Mouse (Mus musculus) myocyte (in vitro differentiated cells): ENCODE data around the gene BC035044. TPM values are rescaled to one million over a fixed set of nuclear protein-coding genes. Genes with fewer than 3 reads are reported as not detected.
"Not testable (repeated sequence)": the region's sequence is repeated elsewhere in the genome, so short reads cannot be mapped to it uniquely, and the experiment has no call there.

Source experiments
- H3K27me3 ChIP-seq: one replicate; pipeline ENCODE4 v1.6.1; 2011; ENCODE audit not compliant: control insufficient read depth, insufficient read depth, insufficient read length
- H3K36me3 ChIP-seq: one replicate; pipeline ENCODE4 v1.6.1; 2011; ENCODE audit not compliant: control insufficient read depth, insufficient read depth
- H3K4me2 ChIP-seq: one replicate; pipeline ENCODE4 v1.6.1; 2011; ENCODE audit warnings: low read depth, control low read depth
- H3K4me3 ChIP-seq: one replicate; pipeline ENCODE4 v1.5.1; 2011; ENCODE audit warnings: mild to moderate bottlenecking, control low read depth, moderate library complexity
- H3K79me2 ChIP-seq: one replicate; pipeline ENCODE4 v1.6.1; 2011; ENCODE audit not compliant: control insufficient read depth, insufficient read depth
- H3ac ChIP-seq: one replicate; pipeline ENCODE4 v1.6.1; 2011; ENCODE audit not compliant: control insufficient read depth, insufficient read length
- CEBPB ChIP-seq: IDR thresholded peaks from 2 replicates; pipeline ENCODE4 v1.6.1; 2011; ENCODE audit warnings: mild to moderate bottlenecking, moderate library complexity; ENCODE audit not compliant: poor library complexity, insufficient read depth, severe bottlenecking
- E2F4 ChIP-seq: IDR thresholded peaks from one replicate; pipeline ENCODE4 v1.6.1; 2011; ENCODE audit warnings: mild to moderate bottlenecking, control low read depth, moderate library complexity; ENCODE audit not compliant: insufficient read depth
- MAX ChIP-seq: IDR thresholded peaks from one replicate; pipeline ENCODE4 v1.6.1; 2011; ENCODE audit warnings: low read depth, mild to moderate bottlenecking, control low read depth
- MYOD1 ChIP-seq, 3 experiments: IDR thresholded peaks; one replicate each; pipeline ENCODE4 v1.6.1; 2011; ENCODE audit warnings: control low read depth in 2 of 3, low read depth in 2 of 3, mild to moderate bottlenecking in 2 of 3, moderate library complexity in 1 of 3; ENCODE audit not compliant: insufficient read length in 2 of 3, control insufficient read depth in 1 of 3
- MYOG ChIP-seq, 3 experiments: IDR thresholded peaks; one replicate each; pipeline ENCODE4 v1.6.1; 2011; ENCODE audit warnings: control low read depth in 2 of 3, low read depth in 2 of 3, mild to moderate bottlenecking in 2 of 3; ENCODE audit not compliant: insufficient read length in 2 of 3, control insufficient read depth in 1 of 3, insufficient read depth in 1 of 3
- POLR2A ChIP-seq: IDR thresholded peaks from one replicate; pipeline ENCODE4 v1.6.1; 2011; ENCODE audit warnings: low read depth, mild to moderate bottlenecking, control low read depth, moderate library complexity; ENCODE audit not compliant: insufficient read length
- POLR2AphosphoS2 ChIP-seq: IDR thresholded peaks from one replicate; pipeline ENCODE4 v1.6.1; 2011; ENCODE audit warnings: low read depth, control low read depth; ENCODE audit not compliant: insufficient read length
- REST ChIP-seq: IDR thresholded peaks from one replicate; pipeline ENCODE4 v1.6.1; 2011; ENCODE audit warnings: mild to moderate bottlenecking, control low read depth, moderate library complexity; ENCODE audit not compliant: insufficient read depth, insufficient read length
- SRF ChIP-seq: IDR thresholded peaks from one replicate; pipeline ENCODE4 v1.6.1; 2011; ENCODE audit warnings: low read depth; ENCODE audit not compliant: control insufficient read depth, insufficient read length
- TCF12 ChIP-seq: IDR thresholded peaks from one replicate; pipeline ENCODE4 v1.6.1; 2011; ENCODE audit warnings: mild to moderate bottlenecking, control low read depth; ENCODE audit not compliant: poor library complexity, insufficient read depth, severe bottlenecking
- TCF3 ChIP-seq: IDR thresholded peaks from one replicate; pipeline ENCODE4 v1.6.1; 2011; ENCODE audit warnings: low read depth, control low read depth; ENCODE audit not compliant: insufficient read length
- USF1 ChIP-seq: IDR thresholded peaks from one replicate; pipeline ENCODE4 v1.6.1; 2011; ENCODE audit warnings: low read depth, mild to moderate bottlenecking, control low read depth, moderate library complexity
- polyA plus RNA-seq: library from polyadenylated mRNA; unstranded; fragments of >200 nt; fragmentation: generic; extraction: Trizol; gene quantifications from one replicate; pipeline ENCODE4 v1.2.1, GENCODE M21; 2012; ENCODE audit warnings: missing spikeins

The BC035044 gene
- polyA plus RNA-seq, 1 experiment: not detected

DNA sequence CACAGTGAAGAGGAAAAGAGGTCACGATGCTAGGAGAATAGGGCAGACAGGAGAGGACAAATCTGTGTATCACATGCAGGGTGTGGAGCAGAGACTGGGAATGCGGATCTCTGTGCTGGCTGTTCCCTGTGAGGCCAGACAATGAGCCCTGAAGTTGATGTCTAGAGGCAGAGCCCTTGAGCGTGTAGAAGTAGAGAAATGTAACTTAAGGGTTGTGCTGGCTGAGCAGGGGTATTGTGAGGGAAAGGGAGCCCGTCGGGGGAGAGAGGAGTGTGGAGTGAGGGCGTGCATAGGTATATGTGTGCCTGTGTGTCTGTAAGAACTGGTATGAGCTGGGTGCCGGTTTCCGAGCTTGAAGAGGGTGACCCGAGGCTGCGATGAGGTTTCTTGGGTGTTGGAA is 88.4 kb downstream of the BC035044 start:
- Histone ChIP-seq H3K4me3 (peak overlapping the region; percentile 13), H3K4me2 (peak overlapping the region; percentile 83), H3K79me2 (no peaks in the 10 kb centered on the region), H3K27me3 (no peaks in the 10 kb centered on the region), H3K36me3 (no peaks in the 10 kb centered on the region), H3ac (no peak overlapping the region)
- TF ChIP-seq MAX (no peak), TCF3 (no peak), MYOG (IDR thresholded peaks at IDR 0.05; ENCODE audit: control insufficient read depth in 1 of 3, insufficient read depth in 1 of 3, insufficient read length in 2 of 3, low read depth in 2 of 3) (no peak), TCF12 (no peak), MYOD1 (IDR thresholded peaks at IDR 0.05; ENCODE audit: control insufficient read depth in 1 of 3, insufficient read length in 2 of 3, low read depth in 2 of 3) (no peak), POLR2AphosphoS2 (no peak), E2F4 (no peak), POLR2A (no peak), SRF (no peak)

DNA sequence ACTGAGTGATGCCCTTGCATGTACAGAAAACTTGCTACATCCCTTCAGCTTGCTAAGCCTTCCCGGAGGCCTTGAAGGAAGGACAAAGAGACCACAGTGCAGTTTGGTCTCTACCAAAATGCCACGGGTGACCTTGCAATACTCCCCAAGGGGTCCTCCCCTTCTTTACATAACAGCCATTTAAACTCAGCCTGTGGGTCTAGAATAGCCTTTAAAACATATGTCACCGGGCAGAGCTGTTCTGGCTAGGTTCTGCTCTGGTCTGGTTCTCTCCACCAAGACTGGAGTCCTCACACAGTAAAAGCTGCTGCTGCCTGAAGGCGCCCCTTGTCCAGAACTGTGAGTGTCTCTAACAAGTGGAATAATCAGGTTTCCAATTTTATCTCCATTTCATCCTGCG is 90.2 kb downstream of the BC035044 start:
- H3ac ChIP-seq, H3K36me3 ChIP-seq, H3K4me3 ChIP-seq, H3K4me2 ChIP-seq, H3K79me2 ChIP-seq, H3K27me3 ChIP-seq: not testable (repeated sequence)

DNA sequence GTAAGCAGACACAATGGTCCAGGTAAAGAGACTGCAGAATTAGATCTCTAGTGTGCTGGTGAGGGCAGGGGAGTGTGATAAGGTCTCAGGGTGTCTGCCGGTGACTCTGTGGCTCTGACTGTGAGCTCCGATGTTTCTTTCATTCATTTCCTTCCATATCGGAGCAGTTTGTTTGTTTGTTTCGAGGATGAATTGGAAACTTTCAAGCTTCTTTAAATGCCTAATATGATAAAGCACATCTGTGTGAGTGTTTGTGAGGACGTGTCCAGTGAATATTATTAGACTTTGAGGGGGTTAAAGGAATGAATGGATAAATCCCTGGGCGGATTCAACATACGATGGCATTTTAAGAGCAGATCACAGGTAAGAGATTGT is 91.0 kb downstream of the BC035044 start:
- H3K4me2 ChIP-seq: peak overlapping the region; percentile 83
- no peaks in the 10 kb centered on the region for H3K36me3 ChIP-seq
- peak overlapping the region; percentile 58 for H3ac ChIP-seq
- no peak for TF ChIP-seq E2F4
- TF ChIP-seq SRF: no peak
- TF ChIP-seq MAX: no peak
- TF ChIP-seq TCF12: no peak
- no peak for TF ChIP-seq USF1
- no peak for TF ChIP-seq REST
- TF ChIP-seq POLR2AphosphoS2: no peak
- TF ChIP-seq MYOG (IDR thresholded peaks at IDR 0.05; ENCODE audit: control insufficient read depth in 1 of 3, insufficient read depth in 1 of 3, insufficient read length in 2 of 3, low read depth in 2 of 3): no peak
- no peak for TF ChIP-seq TCF3
- TF ChIP-seq CEBPB: no peak
- H3K4me3 ChIP-seq: peak overlapping the region; percentile 72
- no peaks in the 10 kb centered on the region for H3K79me2 ChIP-seq
- no peaks in the 10 kb centered on the region for H3K27me3 ChIP-seq

DNA sequence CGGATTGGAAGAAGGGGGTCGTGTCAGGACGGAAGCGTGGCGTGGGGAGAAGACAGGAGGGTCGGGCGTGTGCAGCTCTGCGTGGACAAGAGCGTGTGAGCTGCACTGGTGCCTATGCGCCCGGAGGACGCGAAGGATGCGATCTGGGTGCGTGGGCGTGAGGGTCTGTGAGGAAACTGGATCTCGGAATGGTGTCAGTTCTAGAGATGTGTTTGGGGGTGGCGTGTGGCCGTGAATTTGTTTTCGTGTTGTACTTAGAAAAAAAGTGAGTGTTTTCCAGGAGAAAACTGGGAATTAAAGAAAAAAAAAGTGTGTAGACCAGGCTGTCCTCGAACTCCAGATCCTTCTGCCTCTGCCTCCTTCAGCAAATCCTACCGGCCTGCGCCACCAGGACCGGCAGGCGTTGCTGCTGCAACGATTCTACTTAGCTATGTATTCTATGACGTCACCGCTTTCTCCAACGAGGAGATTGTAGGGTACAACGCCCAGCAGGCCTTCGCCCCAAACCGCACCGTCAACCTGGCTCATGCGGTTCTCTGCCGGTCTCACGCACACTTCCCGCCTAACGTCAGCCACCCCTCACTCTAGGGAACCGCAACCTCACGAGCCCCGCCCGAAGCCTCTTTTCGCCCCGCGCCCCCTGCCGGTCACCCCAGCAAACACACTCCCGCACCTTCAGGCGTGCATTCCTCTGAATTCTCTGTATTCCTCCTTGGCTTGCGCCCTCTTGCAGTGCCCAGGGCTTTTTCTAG is 91.6 kb downstream of the BC035044 start:
- not testable (repeated sequence) for H3K79me2 ChIP-seq, H3K36me3 ChIP-seq, H3K27me3 ChIP-seq
- peak overlapping the region; percentile 58 for H3ac ChIP-seq
- TF ChIP-seq POLR2AphosphoS2: peak; percentile 21
- H3K4me2 ChIP-seq: peak overlapping the region; percentile 83
- peak overlapping the region; percentile 72 for H3K4me3 ChIP-seq

Other genes starting within 250 kb of the BC035044 start
- gene Clec2h, start 228.7 kb downstream of the BC035044 start, polyA plus RNA-seq: not detected
- gene Klrb1, start 168.1 kb downstream of the BC035044 start, polyA plus RNA-seq: not detected
- not detected for gene Klrb1c, start 101.9 kb downstream of the BC035044 start, polyA plus RNA-seq
- gene Gm44511, start 64.8 kb downstream of the BC035044 start, polyA plus RNA-seq: not detected
- not detected for gene Klrb1b, start 64.8 kb downstream of the BC035044 start, polyA plus RNA-seq
- gene Clec2i, start 3.5 kb downstream of the BC035044 start, polyA plus RNA-seq: not detected
- not detected for gene Clec2g, start 43.3 kb upstream of the BC035044 start, polyA plus RNA-seq
- gene Klrb1f, start 154.8 kb upstream of the BC035044 start, polyA plus RNA-seq: not detected
- gene Clec2e, start 209.8 kb upstream of the BC035044 start, polyA plus RNA-seq: not detected